Mouse (Mus musculus) ES-E14 (cell line): ENCODE results near the gene Akr1b3.

ENCODE experiments used
- CHD2 ChIP-seq: IDR thresholded peaks from 2 replicates; pipeline ENCODE4 v1.6.1; 2014; ENCODE audit warnings: mild to moderate bottlenecking, low read depth, low read length, inconsistent platforms
- HCFC1 ChIP-seq: IDR thresholded peaks from 2 replicates; pipeline ENCODE4 v1.6.1; 2012; ENCODE audit warnings: low read length, inconsistent platforms, borderline replicate concordance; ENCODE audit not compliant: insufficient read depth
- MAFK ChIP-seq: IDR thresholded peaks from 2 replicates; pipeline ENCODE4 v1.6.1; 2014; ENCODE audit warnings: mild to moderate bottlenecking, low read depth, low read length, inconsistent platforms; ENCODE audit not compliant: insufficient read depth
- ZC3H11A ChIP-seq: IDR thresholded peaks from 2 replicates; pipeline ENCODE4 v1.6.1; 2012; ENCODE audit warnings: low read depth, mild to moderate bottlenecking, inconsistent platforms, low read length, borderline replicate concordance
- ZNF384 ChIP-seq: IDR thresholded peaks from 2 replicates; pipeline ENCODE4 v1.6.1; 2012; ENCODE audit warnings: low read depth, low read length, inconsistent platforms

DNA sequence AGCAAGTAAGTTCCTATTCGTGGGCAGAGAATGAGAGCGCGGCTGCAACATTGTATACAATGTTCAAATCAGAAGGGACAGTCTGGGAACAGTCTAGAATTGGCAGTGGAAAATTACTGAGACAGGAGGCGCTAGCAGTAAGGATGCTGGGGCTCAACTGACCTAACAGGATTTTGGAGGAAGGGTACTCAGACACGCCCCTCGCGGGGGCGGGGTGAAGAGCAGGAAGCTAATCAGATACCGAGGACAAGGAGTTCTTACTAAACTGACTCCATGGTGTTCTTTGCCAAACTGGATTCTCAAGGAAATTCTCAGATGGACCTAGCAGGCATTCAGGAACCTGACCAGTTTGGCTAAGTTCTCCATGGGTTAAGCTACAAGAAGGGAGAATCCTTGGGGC is 27.7 kb upstream of the Akr1b3 start:
- TF ChIP-seq ZNF384 (no peak), CHD2 (no peak), MAFK (no peak), HCFC1 (no peak), ZC3H11A (no peak)
